Mouse (Mus musculus): Measurements from ENCODE around the gene Kpna1.
A peak's percentile ranks its signal among the peaks of the same experiment; 100 is the strongest.
"Not testable (repeated sequence)": the region's sequence is repeated elsewhere in the genome, so short reads cannot be mapped to it uniquely, and the experiment has no call there.

The Kpna1 gene

DNA sequence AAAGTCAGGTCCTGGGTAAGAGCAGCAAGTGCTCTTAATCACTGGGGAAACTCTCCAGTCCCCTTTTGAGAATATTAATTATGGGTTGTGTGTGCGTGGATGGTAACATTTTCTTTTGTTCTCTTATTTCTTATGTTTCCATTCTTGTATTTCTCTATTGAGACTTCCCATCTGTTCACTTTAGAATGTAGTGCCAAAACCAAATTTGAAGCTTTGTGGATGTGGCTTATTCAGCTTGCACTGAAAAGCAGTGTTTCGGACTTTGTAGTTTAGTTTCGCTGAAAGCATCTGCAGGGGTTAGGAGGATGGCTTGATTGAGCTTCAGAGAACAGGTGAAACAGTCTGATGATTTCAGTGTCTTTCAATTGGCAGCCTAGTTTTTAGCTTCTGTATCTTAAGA is 14.8 kb downstream of the Kpna1 start:
- DNase-seq, result no peak

- not testable (repeated sequence) for DNase-seq
Observed at GRCm38 (mm10) chr16:35998852-35999251, 20.3 kb downstream of the Kpna1 start.

GRCm38 (mm10) chr16:36008396-36008795 is 29.8 kb downstream of the Kpna1 start:
- no peak for DNase-seq

GRCm38 (mm10) chr16:36016335-36016734 is 37.8 kb downstream of the Kpna1 start:
- no peak for DNase-seq

GRCm38 (mm10) chr16:36028120-36028519 is 49.6 kb downstream of the Kpna1 start:
- DNase-seq, result not testable (repeated sequence)

GRCm38 (mm10) chr16:36040640-36041624 is 62.4 kb downstream of the Kpna1 start, which contains the start of gene Wdr5b:
TSS of gene Wdr5b (plus strand) at chr16:36041190.
- peak; percentile 84 for DNase-seq

- DNase-seq, result no peak
Observed at GRCm38 (mm10) chr16:36041625-36042020, 63.1 kb downstream of the Kpna1 start.

DNA sequence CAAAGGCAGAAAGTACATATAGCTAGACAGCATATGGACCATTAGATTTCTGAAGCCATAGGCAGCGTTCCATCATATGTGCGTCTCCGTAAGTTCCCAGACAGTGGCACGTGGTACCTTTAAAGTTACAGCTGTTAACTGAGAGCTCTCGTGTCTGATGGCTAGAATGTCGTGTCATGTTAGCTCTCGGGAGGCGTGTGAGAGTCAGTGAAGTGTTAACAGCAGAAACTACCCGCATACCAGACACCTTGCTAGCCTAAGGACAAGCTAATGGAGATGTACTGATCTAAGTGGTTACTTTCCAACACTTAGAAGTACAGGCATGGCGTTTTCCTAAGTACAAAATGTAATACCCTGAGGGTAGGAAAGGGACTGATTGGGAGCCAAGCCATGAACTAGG is 64.5 kb downstream of the Kpna1 start:
- DNase-seq, result no peak

GRCm38 (mm10) chr16:36043964-36044363 is 65.4 kb downstream of the Kpna1 start:
- no peak for DNase-seq

DNA sequence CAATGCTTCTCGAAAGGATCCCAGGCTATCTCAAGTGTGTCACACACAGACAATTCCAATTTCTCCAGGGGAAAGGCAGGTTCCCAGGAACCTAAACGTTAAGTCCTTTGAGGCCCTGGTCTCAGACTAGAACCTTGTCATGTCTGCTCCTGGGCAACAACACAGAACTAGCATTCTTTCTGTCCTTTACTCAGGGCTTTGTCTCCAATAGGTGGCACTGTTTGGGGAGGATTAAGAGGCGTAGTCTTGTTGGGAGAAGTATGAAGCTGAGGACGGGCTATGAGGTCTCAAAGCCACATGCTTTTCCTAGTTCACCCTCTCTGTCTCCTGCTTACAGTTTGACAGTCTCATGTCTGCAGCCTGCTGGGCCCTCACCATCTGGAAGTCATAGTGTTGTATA is 69.0 kb downstream of the Kpna1 start:
- no peak for DNase-seq

DNA sequence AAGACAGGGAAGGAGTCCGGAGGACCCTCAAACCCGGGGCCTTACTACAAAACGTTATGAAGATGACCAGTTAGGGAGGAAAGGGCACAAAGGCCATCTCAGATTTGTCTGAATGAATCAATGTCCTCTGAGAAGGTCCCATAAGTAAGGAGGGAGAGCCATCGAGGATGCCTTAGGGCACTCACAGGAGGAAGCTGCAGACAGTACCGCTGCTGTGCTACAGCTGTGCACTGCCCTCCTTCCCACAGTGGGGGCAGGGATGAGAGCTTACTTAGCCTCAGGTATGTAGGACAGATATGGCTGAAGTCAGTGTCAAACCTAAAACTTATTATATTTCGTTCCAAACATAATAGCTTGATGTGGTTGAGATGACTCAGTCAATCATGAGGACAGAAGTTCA is 72.9 kb downstream of the Kpna1 start:
- no peak for DNase-seq

GRCm38 (mm10) chr16:36053524-36054275 is 75.2 kb downstream of the Kpna1 start:
- DNase-seq, result no peak

DNA sequence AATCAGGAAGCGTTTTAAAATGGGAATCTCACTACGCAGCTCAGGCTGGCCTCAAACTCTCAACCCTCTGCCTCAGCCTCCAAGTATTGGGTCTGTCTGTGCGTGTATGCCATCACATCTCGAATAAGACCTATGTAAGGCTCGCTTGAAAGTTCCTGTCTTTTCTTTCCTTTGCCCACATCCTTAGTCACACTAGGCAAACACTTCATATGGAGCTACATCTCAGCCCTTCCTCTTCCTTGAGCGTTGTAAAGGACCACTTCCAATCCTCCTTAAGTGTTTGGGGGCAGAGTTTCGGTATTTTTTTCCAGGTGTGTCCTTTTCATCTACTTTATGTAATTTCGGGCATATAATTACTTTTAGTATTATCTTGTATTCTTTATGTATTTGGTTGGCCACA is 76.4 kb downstream of the Kpna1 start:
- no peak for DNase-seq

GRCm38 (mm10) chr16:36056416-36056815 is 77.9 kb downstream of the Kpna1 start:
- no peak for DNase-seq

- DNase-seq, result no peak
Observed at GRCm38 (mm10) chr16:36057933-36058475, 79.5 kb downstream of the Kpna1 start.

DNA sequence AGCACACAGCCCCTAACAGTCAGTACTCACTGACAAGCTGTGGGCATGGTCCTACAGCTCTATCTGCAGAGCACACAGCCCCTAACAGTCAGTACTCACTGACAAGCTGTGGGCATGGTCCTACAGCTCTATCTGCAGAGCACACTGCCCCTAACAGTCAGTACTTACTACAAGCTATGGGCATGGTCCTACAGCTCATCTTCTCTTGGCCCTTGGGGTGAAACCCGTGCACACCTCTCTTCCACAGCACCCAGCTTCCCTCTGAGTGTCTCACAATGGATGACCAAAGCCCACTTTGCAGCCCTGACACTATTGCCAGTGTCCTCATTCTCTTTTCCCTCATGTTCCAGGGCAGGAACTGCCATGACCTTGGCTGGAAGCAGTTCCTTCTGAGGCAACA is 84.0 kb downstream of the Kpna1 start:
- not testable (repeated sequence) for DNase-seq

DNA sequence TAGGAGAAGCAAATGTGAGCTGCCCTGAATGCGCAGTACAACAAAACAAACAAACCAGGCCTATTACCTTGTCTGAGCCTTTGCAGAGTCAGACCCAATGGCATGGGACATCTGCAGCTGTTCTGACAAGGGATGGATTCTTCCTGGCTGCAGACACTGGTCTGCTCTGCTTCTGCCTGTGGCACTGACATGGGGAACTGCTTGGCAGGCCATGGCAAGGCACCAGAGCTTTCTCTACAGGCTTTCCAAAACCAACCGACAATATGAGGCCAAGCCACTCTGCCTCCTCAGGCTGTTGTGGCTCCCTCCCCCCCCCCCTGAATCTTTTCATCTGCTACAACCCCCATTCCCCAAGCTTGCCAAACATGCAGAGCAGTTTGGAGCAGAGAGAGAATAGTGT is 84.8 kb downstream of the Kpna1 start:
- DNase-seq, result no peak

- DNase-seq, result no peak
Observed at GRCm38 (mm10) chr16:36064904-36065303, 86.4 kb downstream of the Kpna1 start.

- no peak for DNase-seq
Observed at GRCm38 (mm10) chr16:36067694-36068093, 89.1 kb downstream of the Kpna1 start.

GRCm38 (mm10) chr16:36068356-36068755 is 89.8 kb downstream of the Kpna1 start:
- DNase-seq, result no peak

- no peak for DNase-seq
Observed at GRCm38 (mm10) chr16:36069819-36070575, 91.4 kb downstream of the Kpna1 start.

DNA sequence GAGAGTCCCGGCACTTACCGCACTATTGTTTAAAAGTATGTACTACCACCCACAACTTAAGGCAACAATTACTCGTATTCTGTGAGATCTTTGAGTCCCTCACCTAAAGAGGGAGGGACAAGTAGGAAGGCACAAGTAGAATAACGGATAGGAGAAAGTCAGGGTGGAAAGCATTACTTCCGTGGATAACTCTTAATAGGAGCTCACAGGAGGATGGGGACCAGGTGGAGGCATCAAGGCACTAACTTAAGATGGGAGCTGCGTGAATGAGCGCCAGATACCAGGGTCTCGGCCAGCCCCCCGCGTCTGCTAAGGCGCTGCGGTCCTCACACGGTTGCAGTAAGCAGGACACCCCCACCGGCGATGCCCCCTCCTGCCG is 92.5 kb downstream of the Kpna1 start:
- no peak for DNase-seq
